Mouse (Mus musculus) retina, postnatal 1 day (tissue): Measurements from ENCODE around the gene Mrgpre.

Source experiments
- DNase-seq: peaks from one replicate; pipeline ENCODE4 v3.0.0-alpha.2; 2012

The Mrgpre gene

DNA sequence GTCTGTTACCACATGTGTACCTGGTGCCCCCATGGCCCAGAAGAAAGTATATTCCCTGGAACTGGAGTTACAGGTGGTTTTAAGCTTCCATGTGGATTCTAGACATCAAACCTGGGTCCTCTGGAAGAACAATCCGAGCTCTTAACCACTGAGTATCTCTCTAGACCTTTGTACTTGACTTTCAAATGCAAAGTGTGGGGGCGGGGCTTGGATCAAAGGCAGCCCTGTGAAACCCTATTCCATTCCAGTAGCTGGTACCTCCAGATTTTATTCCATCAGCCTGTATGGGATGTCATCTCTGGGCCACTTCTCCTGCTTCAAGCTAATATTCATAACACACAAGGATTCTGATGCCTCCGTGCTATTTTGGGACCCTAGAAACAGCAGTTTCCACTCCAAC is 8.2 kb downstream of the Mrgpre start:
- no peak for DNase-seq

DNA sequence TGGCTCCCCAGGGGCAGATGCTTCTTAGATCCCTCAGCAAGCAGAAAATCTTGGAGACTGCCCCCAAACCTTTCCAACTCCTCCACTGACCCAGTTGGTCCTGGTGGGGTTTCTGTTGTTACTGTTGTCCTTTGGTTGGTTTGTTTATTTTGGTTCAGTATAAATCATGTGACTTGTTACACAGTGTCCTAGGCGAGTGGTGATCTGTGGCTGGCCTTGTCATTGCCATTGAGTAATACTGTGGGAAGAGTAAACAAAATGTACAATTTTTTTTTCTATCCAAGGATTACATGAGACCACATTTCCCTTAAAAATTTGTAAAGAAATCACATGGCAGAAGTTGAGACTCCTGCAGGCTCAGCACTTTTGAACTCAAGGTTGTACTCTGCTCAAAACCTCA is 14.8 kb downstream of the Mrgpre start:
- DNase-seq, result no peak

DNA sequence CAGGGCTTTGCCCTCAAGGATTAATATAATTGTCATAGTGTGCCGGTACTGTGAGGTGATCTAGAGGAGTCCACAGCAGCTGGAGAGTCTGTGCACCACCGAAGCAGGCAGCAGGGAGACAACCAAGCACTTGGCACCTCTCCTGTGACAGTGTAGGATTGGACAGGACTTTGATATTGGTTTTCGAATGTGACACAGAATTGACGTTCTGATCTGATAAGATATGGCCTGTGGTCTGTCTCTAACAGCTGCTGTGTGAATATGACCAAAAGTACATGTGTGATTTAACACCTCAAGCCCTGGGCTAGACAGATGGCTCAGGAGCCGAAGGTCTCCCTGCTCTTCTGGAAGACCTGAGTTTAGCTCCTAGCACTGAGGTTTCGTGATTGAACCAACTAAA is 16.0 kb downstream of the Mrgpre start:
- DNase-seq, result no peak

DNA sequence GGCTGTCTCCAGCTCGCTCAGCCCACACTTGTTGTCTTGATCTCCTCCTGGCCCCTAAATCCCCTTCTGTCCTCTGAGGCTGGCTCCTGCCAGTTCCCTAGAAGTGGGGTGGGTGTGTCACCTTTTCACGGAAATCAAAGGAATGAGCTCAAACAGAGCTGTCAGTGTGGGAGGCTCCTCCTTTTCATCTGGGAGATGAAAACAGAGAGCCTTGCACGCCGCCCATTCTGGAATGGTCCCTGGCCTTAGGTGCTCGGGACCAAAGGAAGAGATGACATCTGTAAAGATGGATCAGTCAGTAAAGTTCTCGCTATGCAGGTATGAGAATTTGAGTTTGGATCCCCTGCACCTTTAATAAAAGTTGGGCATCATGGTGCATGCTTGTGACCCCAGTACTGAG is 17.4 kb downstream of the Mrgpre start, which contains the start of gene Mrgprg:
Gene Mrgprg, minus strand, starts transcription at position 101 of the 400 bp plus-strand sequence.
- no peak for DNase-seq

DNA sequence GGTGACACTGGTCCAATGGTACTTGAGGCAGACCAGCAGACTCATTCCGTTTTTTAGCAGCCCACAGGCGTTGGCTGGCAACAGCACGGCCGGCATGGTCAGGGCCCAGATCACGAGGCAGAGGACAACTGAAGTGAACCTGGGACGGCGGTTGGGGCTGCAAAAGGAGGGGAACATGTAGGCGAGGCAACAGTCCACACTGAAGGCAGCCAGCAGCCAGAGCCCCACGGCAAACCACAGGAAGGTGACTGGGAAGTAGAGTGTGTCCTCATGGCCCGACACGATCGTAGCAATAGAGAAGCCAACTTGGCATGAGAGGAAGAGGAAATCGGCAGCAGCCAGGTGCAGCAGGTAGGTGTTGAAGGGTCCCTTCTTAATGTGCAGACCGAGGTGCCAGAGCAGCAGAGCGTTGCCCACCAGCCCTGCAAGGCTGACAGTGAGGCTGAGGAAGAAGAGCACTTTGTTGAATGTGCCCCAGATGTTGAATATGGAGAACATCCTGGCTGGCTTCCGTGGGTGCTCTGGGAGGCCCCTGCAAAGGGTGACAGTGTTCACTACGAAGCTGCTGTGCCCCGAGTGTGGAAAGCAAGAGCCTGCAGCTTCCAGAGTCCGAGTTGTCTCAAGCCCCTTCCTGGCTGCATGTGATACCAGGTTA is 19.3 kb downstream of the Mrgpre start:
- no peak for DNase-seq

DNA sequence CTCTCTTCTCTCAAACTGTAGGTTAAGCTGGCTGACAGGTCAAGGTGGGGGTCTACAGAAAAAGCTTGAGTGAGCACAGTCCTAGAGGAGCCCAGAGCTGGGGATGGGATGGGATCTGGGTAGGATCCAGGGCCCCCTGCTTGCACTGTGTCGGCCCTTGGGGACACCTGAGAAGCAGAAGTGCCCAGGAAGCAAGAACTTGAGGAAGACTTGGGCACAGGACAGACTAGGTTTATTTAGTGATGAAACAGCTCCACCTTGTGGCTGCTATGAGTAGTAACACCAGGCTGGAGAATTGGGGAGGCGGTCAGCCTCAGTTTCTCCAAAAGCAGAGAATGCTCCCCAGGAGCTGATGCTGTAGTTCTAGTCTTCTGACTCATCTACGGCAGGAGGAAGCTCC is 20.5 kb downstream of the Mrgpre start:
- DNase-seq, result peak; percentile 63

DNA sequence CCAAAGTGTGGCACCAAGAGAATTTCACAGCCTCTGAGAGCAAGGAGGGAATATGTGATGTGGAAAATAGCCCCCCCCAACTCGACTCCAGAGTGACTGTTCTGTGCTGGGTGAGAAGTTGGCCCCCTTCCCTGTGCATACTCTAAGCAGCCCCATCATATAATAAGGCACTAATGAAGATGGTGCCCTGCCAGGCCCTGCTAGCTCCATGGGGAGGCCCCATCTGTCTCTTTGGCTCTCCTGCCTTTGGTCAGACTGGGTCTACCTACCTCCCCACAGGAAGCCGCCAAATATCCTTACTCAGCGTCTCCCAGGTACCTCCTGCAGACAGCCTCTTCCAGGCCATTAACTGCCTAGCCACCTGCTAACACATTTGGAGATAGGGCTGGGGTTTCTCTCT is 25.3 kb downstream of the Mrgpre start:
- no peak for DNase-seq

DNA sequence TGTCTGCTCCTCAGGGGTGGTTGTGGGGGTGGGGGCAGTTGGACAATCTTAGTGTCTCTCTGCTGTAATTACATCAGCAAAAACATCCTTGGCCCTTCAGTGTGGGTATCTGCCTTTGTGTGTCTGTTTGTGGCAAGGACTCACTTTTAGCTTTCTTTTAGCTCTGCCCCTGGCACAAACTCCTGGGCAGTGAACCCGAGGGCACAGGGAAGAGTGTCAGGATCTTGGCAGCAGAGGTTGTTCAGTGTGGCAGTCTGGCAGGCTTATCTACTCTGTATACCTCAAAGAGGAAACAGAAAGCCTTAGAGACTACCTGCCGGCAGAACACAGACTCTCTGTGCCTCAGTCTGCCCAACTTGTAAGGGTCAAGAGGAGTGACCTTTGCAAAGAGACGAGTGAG is 26.6 kb downstream of the Mrgpre start:
- no peak for DNase-seq

DNA sequence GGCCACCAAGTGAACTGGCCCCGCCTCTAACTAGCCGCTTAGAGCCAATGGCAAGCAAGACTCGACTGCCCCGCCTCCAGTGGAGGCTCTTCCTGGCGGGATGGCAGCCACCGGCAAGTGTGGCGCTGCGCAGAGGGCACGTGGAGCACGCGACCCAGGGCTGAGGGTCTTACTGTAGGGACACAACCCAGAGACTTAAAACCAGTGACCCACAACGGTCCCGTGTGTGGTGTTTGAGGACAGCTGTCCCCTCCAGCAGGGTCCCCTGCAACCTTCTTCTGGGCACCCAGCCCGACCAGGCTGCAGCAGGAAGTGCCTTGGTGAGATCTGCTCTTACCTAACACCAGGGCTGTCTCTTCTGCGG is 27.3 kb downstream of the Mrgpre start:
- peak; percentile 91 for DNase-seq

DNA sequence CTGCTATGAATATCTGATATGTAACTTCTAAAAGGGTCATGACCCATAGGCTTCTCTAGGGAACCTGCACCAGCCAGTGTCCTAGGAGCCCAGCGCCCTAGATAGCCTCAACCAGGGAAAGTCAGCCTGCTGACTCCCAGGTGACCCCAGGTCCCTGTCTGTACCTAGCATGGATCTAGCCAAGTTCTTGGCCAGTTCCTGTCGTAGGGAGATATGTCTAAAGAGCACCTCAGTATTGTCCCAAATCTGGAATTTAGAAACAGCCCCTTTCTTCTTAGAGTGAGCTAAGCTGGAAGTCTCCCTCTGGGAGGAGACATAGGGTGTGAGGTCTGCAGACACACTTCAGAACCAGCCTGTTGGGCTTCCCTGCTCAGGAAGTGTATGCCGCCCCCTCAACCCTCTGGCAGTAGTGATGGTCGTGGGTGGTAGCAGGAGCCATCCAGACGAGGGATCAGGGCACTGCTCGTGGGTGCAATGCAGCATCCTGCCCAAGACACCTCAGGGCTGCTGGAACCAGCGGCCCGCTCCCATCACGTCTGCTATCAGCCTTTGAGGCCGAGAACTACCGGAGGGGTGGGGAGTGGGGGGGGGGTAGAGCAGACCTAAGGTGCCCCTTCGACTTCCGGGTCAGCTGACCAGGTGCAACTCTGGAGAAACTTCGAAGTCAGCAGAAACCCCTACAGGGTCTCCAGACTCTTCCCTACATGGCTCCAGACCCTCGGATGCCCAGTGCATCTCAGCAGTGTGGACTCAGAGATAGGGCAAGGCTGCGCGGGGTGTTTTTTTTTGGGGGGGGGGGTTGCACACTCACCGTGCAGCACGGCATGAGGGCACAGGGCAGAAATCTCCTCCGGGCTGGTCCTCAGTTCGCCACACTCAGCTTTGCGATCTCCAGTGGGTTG is 27.9 kb downstream of the Mrgpre start, which contains the start of gene Osbpl5:
Gene Osbpl5, minus strand, starts transcription at position 861 of the 902 bp plus-strand sequence.
- DNase-seq, result no peak

DNA sequence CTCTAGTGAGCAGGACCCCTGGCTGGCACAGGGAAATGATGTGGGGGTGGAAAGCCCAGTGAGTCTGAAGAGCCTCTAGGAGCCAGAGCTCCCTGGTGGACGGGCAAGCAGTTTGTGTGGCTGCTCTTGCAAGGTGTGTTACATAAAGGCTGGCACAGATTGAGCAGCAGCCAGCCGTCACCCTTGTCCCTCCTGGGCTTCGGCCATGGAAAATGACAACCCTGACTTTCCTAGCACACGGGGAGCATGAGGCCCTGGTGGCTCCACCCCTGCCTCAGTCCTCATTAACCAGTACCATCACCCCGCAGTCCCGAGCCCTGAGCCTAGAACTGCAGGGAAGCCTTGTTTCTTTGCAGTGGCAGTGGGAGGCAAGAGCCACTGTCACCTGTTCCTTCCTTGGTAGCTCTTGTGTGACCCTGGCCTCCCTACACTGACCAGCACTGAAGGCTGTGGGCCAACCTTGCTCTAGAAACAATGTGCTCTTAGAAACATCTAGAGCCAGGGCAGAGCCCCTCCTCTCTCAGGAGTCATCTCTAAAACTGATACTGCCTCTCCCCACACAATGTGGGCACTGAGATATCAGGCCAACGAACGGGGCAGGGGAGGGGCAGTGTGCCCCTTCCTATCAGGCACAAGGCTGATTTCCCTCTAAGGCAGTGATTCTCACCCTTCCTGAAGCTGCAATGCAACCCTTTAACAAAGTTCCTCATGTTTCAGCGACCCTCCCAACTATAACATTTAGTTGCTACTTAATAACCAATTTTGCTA is 28.8 kb downstream of the Mrgpre start:
- no peak for DNase-seq

DNA sequence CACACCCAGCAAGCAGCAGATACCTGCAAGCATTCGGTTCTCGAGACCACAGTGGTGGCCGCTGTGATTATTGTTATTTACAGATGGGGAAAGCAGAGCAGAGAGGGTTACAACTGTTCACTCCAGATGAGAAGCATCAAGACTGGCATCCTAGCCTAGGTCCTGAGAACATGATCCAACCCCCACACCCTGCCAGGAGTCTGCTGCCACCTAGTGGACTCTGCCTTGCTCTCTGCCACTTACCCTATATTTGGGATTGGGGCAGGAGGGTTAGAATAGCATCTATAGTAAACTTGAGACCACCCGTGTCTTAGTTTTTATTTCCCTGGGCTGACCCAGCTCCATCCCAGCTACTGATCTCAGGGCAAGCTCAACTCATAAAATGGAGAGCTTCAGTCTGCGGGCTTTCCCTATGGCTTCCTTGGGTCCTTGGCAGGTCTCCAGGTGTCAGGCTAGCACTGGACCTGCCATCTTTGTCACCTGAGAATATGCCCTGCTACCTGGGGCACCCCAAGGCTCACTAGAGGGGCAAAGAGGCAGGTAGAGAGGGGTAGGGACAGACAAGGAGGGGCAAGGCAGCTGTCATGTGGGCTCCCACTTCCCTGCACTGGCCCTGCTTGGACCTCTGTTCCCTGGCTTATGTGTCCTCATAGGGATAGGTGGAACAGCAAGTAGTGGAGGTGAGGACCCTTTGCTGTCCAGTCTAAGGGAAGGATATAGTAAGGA is 30.1 kb downstream of the Mrgpre start:
- peak; percentile 71 for DNase-seq

DNA sequence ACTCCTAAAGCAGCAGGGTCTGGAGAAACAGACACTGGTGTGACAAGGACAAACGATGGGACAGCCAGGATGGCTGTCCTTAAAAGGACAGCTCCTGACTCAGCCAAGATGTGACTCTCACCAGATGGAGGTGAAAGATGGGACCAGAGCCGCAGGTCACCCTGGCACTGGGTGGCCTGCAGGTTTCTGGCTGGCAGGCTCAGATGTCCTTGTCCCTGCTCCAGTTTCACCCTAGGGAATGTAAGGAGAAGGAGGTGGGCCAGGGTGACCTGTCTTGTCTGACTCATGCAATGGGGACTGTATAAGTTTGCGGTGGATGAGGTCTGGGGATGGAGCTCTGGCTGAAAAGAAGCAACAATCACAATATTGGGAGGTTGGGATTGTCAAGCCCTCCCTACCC is 31.7 kb downstream of the Mrgpre start:
- no peak for DNase-seq

DNA sequence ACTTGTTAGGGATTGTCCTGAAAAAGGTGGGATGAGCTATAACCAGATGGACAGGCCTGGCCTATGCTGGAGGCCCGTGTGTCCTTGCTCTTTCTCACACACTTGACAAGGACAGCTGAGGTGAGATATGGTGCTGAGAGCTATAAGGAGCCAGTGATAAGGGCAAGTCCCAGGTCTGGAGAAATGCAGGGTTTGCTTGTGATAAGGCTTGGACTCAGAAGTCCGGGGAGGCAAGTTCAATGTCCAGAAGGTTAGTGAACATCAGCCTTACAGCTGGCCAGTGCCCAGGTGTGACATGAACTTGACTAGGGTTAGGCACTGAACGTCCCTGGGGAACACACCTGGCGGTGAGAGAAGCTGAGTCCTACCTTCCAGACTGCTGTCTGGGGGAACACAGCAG is 32.2 kb downstream of the Mrgpre start:
- no peak for DNase-seq

DNA sequence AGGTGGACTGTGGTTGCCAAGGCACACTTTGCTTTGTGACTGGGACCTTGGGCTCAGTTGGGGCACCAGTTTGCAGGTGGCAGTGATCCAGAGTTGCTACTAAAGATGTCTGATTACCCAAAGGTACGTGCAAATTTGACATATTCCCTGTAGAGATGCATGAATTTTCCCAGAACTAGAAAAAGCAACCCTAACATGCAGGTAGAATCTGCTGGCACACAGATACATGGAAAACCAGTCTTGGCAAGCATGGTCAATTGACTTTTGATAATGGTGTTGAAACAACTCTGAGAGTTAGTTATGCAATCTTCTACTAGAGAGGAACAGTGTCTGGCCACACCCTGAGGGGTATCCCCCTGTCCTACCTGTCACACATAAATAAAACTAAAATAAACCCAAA is 32.9 kb downstream of the Mrgpre start:
- DNase-seq, result no peak

DNA sequence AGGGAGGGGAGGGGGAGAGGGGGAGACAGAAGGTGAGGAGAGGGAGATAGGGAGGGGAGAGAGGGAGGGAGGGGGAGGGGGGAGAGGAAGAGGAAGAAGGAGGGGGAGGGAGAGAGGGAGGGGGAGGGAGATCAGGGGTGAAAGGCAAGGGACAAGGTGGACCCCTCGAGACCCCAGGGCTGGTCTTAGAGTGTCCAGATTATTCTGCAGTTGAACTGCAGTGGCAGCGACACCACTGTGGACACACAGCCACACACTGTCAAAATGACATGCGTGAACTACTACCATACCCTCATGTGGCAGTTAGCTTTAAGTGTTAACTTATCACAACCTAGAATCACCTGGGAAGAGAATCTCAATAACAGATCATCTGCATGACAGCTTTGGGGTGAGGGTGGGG is 35.3 kb downstream of the Mrgpre start:
- DNase-seq, result no peak

DNA sequence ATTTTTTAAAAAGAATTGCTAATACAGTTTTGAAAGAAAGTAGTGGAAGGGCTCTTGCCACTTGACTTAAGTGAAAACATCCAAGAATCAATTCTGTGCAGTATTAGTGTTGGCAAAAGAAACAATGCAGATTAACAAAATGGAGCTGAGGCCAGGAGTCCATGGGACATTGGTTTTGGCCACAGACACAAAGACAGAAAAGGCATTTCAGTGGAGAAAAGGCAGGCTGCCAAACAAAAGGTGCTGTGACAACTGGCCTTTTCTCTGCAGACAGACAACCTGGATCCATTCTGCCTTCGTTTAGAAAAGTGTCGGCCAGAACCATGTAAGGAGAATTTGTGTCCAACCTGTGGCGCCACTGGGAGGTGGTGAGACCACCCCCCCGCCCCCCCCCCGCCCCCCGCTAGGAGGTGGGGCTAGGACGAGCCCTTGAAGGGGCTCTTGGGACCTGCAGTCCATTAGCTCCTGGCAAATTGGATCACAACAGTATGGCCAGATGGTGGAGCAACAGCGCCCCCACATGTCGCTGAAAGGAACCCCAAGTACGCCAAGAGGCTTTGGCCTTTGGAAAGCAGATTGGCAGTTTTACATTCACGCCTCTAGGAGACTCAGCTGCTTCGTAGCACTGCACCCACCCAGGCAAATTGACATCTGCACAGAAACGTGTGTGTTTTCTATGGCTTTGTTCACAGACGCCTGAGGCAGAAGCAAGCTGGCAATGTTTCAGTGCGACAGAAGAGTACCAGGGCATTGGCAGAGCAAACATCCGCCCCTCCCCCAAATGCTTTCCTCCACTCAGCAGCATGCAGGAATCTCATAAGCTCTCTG is 36.0 kb downstream of the Mrgpre start:
- peak; percentile 94 for DNase-seq

DNA sequence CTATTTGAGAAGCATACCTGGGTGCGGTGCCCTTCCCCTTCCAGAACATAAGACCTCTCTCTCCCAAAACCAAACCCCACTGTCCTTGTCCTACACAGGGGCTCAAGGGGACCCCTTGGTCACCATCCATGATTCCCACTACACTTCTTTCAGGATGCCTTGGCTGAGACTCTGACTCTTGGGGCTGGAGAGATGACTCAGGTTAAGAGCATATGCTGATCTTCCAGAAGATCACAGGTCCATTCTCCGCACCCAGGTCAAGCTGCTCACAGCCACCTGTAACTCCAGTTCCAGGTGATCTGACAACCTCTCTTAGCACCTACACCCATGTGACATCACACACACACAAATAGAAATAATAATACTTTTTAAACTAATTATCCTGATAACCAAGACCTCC is 43.6 kb downstream of the Mrgpre start:
- no peak for DNase-seq

DNA sequence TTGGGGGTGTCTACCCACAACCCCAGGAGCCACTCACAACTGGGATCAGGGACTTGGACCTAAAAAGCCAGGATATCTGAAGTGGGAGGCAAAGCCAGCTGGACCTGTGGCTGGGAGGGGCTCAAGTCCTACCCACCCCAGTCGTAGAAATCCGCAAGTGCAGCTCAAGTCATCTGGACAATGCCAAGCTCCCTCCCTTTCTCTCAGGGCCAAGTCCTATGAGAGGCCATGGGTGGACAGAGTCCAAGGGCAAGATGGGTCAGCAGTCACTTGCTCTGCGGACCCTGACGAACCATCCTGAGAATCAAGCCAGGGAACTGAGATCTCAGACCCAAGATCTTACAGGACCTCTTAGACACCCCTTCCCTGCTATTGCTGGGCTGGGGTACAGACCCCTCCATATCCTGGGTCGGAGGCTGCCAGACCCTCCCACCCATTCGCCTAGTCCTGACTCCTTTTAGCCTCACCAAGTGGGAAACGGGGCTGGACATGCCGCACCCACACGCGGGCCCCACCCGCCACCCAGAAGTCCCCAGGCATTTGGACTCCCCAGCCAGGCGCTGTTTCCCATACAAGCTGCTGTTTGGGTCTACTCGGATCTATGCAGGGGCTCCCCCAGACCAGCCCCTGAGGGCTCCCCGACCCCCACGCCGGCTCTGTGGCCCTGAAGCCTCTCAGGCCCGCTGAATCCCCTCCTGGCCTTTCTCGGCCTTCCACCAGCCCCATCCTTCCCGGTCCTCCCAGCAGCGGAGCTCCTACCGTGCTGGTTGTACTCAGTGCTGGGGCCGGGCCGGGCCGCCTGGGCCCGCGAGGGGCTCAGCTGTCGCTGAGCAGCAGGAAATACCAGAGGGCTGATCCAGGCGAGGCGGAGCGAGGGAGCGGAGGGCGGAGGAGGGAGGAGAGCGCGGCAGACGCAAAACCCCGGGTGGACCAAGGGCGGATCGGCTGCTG is 44.5 kb downstream of the Mrgpre start:
- DNase-seq, result peak; percentile 86

DNA sequence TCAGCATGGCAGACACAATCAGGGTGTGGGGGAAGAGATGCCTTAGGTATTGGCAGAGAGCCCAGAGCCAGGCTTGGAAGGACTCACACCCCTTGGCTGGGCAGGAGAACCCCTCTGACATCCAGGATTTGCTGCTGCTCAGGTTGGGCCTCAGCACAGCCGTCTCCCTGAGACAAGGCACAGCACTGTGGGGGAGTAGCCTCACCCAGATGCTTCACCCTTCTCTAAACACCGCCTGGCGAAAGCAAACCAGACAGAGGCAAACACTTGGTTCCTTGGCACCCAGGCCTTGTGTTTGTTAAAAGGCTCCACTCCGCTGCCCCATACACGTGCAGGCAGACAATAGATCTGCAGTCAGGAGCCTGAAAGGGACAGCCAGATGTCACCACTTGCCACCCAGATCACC is 45.7 kb downstream of the Mrgpre start:
- peak; percentile 48 for DNase-seq

DNA sequence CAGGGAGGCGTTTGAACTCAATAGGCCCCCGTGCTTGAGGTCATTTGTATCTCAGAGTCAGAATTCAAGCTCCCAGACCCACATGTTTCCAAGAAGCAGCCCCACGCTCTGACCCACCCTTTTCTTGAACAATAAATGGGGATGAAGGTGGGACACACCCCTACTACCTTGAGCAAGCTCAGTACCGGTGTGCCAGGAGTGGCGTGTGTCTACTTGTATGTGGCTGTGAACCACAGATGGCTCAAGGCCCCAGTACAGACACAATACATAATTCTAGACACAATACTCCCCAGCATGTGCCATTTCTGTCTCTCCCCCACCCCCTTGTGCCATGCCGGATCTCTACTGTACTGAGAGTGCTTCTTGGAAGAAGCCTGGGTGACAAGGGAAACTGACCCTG is 46.1 kb downstream of the Mrgpre start:
- DNase-seq, result no peak
